Mouse (Mus musculus) E14TG2a.4 (cell line): Measurements from ENCODE around the gene Rpl11.
"Not testable (repeated sequence)": the region's sequence is repeated elsewhere in the genome, so short reads cannot be mapped to it uniquely, and the experiment has no call there.

Source experiments
- H3K27me3 ChIP-seq: 2 replicates; pipeline ENCODE4 v1.6.1; 2014; ENCODE audit warnings: low read length, control low read depth; ENCODE audit not compliant: insufficient read depth
- H3K36me3 ChIP-seq: 2 replicates; pipeline ENCODE4 v1.6.1; 2014; ENCODE audit warnings: low read length, control low read depth; ENCODE audit not compliant: insufficient read depth
- H3K4me1 ChIP-seq: replicated peaks from 2 replicates; pipeline ENCODE4 v1.6.1; 2014; ENCODE audit warnings: low read depth, low read length, control low read depth
- H3K4me3 ChIP-seq: replicated peaks from 2 replicates; pipeline ENCODE4 v1.5.1; 2014; ENCODE audit warnings: mild to moderate bottlenecking, low read length
- H3K9me3 ChIP-seq: 2 replicates; pipeline ENCODE4 v1.6.1; 2014; ENCODE audit warnings: low read length, control low read depth
- CTCF ChIP-seq: conservative IDR thresholded peaks from 2 replicates; pipeline ENCODE4 v1.5.1; 2014; ENCODE audit warnings: low read length
- NANOG ChIP-seq: IDR thresholded peaks from 2 replicates; pipeline ENCODE4 v1.6.1; 2014; ENCODE audit warnings: borderline replicate concordance, low read length, mixed read lengths
- POU5F1 ChIP-seq: IDR thresholded peaks from 2 replicates; pipeline ENCODE4 v1.6.1; 2014; ENCODE audit warnings: low read length, borderline replicate concordance

The Rpl11 gene

GRCm38 (mm10) chr4:136053247-136053596 is at the start of gene Rpl11:
Gene Rpl11 (minus strand): TSS chr4:136053428.
- Histone ChIP-seq H3K4me1 (peaks cover 41% of the 10 kb centered on the region), H3K36me3 (peaks cover 45% of the 10 kb centered on the region), H3K27me3 (peaks cover 13% of the 10 kb centered on the region; the same call in 1 of the 2 replicates), H3K9me3 (no peaks in the 10 kb centered on the region), H3K4me3 (peak within 1 kb of the TSS; percentile 98)
- TF ChIP-seq CTCF (peak; percentile 87), POU5F1 (no peak)

GRCm38 (mm10) chr4:136101753-136102152 is 48.5 kb upstream of the Rpl11 start:
- not testable (repeated sequence) for H3K36me3 ChIP-seq, H3K4me3 ChIP-seq, H3K9me3 ChIP-seq
- peaks cover 47% of the 10 kb centered on the region for H3K27me3 ChIP-seq
- peaks cover 37% of the 10 kb centered on the region for H3K4me1 ChIP-seq

- no peak overlapping the region for H3K4me3 ChIP-seq
- H3K9me3 ChIP-seq, result no peaks in the 10 kb centered on the region
- H3K27me3 ChIP-seq, result peaks cover 52% of the 10 kb centered on the region
- TF ChIP-seq POU5F1, result no peak
- TF ChIP-seq CTCF, result no peak
- no peak for TF ChIP-seq NANOG
- no peaks in the 10 kb centered on the region for H3K36me3 ChIP-seq
- H3K4me1 ChIP-seq, result peaks cover 39% of the 10 kb centered on the region
These were observed 47.3 kb upstream of the Rpl11 start for GRCm38 (mm10) chr4:136100396-136101070.

GRCm38 (mm10) chr4:136098446-136098845 is 45.2 kb upstream of the Rpl11 start:
- Histone ChIP-seq H3K36me3 (no peaks in the 10 kb centered on the region), H3K27me3 (peaks cover 39% of the 10 kb centered on the region), H3K9me3 (no peaks in the 10 kb centered on the region), H3K4me1 (peaks cover 39% of the 10 kb centered on the region), H3K4me3 (no peak overlapping the region)
- TF ChIP-seq NANOG, result no peak
- TF ChIP-seq POU5F1, result no peak
- no peak for TF ChIP-seq CTCF

- H3K9me3 ChIP-seq, result no peaks in the 10 kb centered on the region
- H3K36me3 ChIP-seq, result no peaks in the 10 kb centered on the region
- H3K27me3 ChIP-seq, result peaks cover 28% of the 10 kb centered on the region
- H3K4me1 ChIP-seq, result peaks cover 39% of the 10 kb centered on the region
- TF ChIP-seq POU5F1 (no peak), CTCF (no peak), NANOG (no peak)
- no peak overlapping the region for H3K4me3 ChIP-seq
These were observed 43.4 kb upstream of the Rpl11 start for GRCm38 (mm10) chr4:136096446-136097113.

- TF ChIP-seq CTCF (no peak), NANOG (no peak), POU5F1 (no peak)
- Histone ChIP-seq H3K4me1 (peaks cover 37% of the 10 kb centered on the region), H3K9me3 (no peaks in the 10 kb centered on the region), H3K27me3 (peaks cover 24% of the 10 kb centered on the region), H3K4me3 (no peak overlapping the region), H3K36me3 (no peaks in the 10 kb centered on the region)
These were observed 42.4 kb upstream of the Rpl11 start for GRCm38 (mm10) chr4:136095490-136096105.

- Histone ChIP-seq H3K27me3 (peaks cover 24% of the 10 kb centered on the region), H3K36me3 (no peaks in the 10 kb centered on the region), H3K4me3 (no peak overlapping the region), H3K9me3 (no peaks in the 10 kb centered on the region), H3K4me1 (peaks cover 37% of the 10 kb centered on the region)
- no peak for TF ChIP-seq POU5F1
- no peak for TF ChIP-seq CTCF
- no peak for TF ChIP-seq NANOG
These were observed 41.4 kb upstream of the Rpl11 start for GRCm38 (mm10) chr4:136094519-136095219.

GRCm38 (mm10) chr4:136092498-136092897 is 39.3 kb upstream of the Rpl11 start:
- peaks cover 51% of the 10 kb centered on the region for H3K4me1 ChIP-seq
- H3K27me3 ChIP-seq, result peaks cover 36% of the 10 kb centered on the region
- no peaks in the 10 kb centered on the region for H3K36me3 ChIP-seq
- H3K4me3 ChIP-seq, result no peak overlapping the region
- H3K9me3 ChIP-seq, result no peaks in the 10 kb centered on the region
- TF ChIP-seq CTCF (peak; percentile 30; the same call in 1 of the 2 replicates), NANOG (no peak)
